Mouse (Mus musculus) liver, embryonic 15.5 days (tissue): ENCODE measurements around the gene Lrch1. TPM values are rescaled to one million over a fixed set of nuclear protein-coding genes. Genes with fewer than 3 reads are reported as not detected.
A peak's percentile ranks its signal among the peaks of the same experiment; 100 is the strongest.

Source experiments
- ATAC-seq: fragments of 200-750 bp; cut with Nextera tagmentation; 2 replicates; pipeline ENCODE4 v1.8.0; 2017; ENCODE audit warnings: moderate number of reproducible peaks, mild to moderate bottlenecking, moderate library complexity; ENCODE audit not compliant: insufficient read depth
- H3K27ac ChIP-seq: fragments of 300-500 bp; sonication (generic); replicated peaks from 2 replicates; pipeline ENCODE4 v1.5.1; 2015; ENCODE audit warnings: mild to moderate bottlenecking, inconsistent platforms
- H3K27me3 ChIP-seq: fragments of 300-500 bp; sonication (generic); 2 replicates; pipeline ENCODE4 v1.6.1; 2015; ENCODE audit warnings: mild to moderate bottlenecking, inconsistent platforms
- H3K36me3 ChIP-seq: fragments of 300-500 bp; sonication (generic); replicated peaks from 2 replicates; pipeline ENCODE4 v1.6.1; 2015; ENCODE audit warnings: moderate library complexity, mild to moderate bottlenecking, inconsistent platforms
- H3K4me1 ChIP-seq: fragments of 300-500 bp; sonication (generic); replicated peaks from 2 replicates; pipeline ENCODE4 v1.6.1; 2015; ENCODE audit warnings: inconsistent platforms
- H3K4me2 ChIP-seq: fragments of 300-500 bp; sonication (generic); 2 replicates; pipeline ENCODE4 v1.6.1; 2015; ENCODE audit warnings: moderate library complexity, mild to moderate bottlenecking, inconsistent platforms
- H3K4me3 ChIP-seq: fragments of 300-500 bp; sonication (generic); replicated peaks from 2 replicates; pipeline ENCODE4 v1.5.1; 2015; ENCODE audit warnings: mild to moderate bottlenecking, inconsistent platforms
- H3K9ac ChIP-seq: fragments of 300-500 bp; sonication (generic); 2 replicates; pipeline ENCODE4 v1.6.1; 2015; ENCODE audit warnings: moderate library complexity, mild to moderate bottlenecking, inconsistent platforms
- H3K9me3 ChIP-seq: fragments of 300-500 bp; sonication (generic); replicated peaks from 2 replicates; pipeline ENCODE4 v1.6.1; 2016; ENCODE audit warnings: inconsistent platforms
- WGBS: fragments of 180-500 bp; shearing (Covaris S2); methylation state at CpG from one replicate; pipeline ENCODE4 v1.1.7; 2015; ENCODE audit warnings: mixed read lengths; ENCODE audit not compliant: insufficient replicate concordance; 5-methylcytosine and 5-hydroxymethylcytosine counted together
- polyA plus RNA-seq: library from polyadenylated mRNA; unstranded; fragments of >200 nt; fragmentation: Nextera tagmentation; extraction: Ambion mirVana; gene quantifications from 2 replicates; pipeline ENCODE4 v1.2.1, GENCODE M21; 2015

The Lrch1 gene
- 4.4 and 4.5 TPM in 2 replicates for polyA plus RNA-seq

- peak within 1 kb of the TSS; percentile 87 for H3K27ac ChIP-seq
- H3K4me1 ChIP-seq = peaks cover 50% of the 10 kb centered on the region
- H3K9ac ChIP-seq = peak within 1 kb of the TSS; percentile 88
- H3K4me3 ChIP-seq = peak within 1 kb of the TSS; percentile 90
- no peaks in the 10 kb centered on the region; the same call in 1 of the 2 replicates for H3K27me3 ChIP-seq
- H3K9me3 ChIP-seq = no peaks in the 10 kb centered on the region
- ATAC-seq = peak; percentile 60
- H3K4me2 ChIP-seq = peak within 1 kb of the TSS; percentile 94
- no peaks in the 10 kb centered on the region for H3K36me3 ChIP-seq
- under 1% methylated on average over 64 of the region's 65 CpGs for WGBS
Observed at GRCm38 (mm10) chr14:74947376-74948013, at the start of gene Lrch1. Gene Lrch1 (minus strand): TSS chr14:74947876.

DNA sequence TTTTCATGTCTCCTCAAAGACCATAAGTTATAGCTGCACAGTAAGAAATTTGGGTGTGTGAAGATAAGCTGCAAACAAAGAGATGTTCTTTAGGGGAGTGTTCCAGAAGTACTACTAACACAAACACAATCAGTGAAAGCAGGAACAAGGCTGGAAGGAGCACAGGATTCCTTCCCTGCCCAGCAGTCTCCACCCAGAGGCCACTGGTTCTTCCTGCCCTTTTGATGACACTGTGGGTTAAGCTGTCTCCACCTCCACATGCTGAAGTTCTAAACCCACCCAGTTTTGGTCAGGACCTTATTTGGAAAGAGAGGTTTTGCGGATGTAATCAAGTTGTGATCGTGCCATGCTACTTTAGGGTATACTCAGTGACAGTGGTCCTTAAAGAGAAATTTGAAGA lies 49.4 kb upstream of the Lrch1 start:
- H3K36me3 ChIP-seq = no peaks in the 10 kb centered on the region
- no peak for ATAC-seq
- H3K9ac ChIP-seq = no peak overlapping the region
- H3K27ac ChIP-seq = no peak overlapping the region
- H3K4me1 ChIP-seq = no peaks in the 10 kb centered on the region
- H3K4me2 ChIP-seq = no peak overlapping the region
- H3K27me3 ChIP-seq = no peaks in the 10 kb centered on the region
- H3K4me3 ChIP-seq = no peak overlapping the region
- H3K9me3 ChIP-seq = no peaks in the 10 kb centered on the region
- 69% methylated on average over 2 of the region's 2 CpGs for WGBS

DNA sequence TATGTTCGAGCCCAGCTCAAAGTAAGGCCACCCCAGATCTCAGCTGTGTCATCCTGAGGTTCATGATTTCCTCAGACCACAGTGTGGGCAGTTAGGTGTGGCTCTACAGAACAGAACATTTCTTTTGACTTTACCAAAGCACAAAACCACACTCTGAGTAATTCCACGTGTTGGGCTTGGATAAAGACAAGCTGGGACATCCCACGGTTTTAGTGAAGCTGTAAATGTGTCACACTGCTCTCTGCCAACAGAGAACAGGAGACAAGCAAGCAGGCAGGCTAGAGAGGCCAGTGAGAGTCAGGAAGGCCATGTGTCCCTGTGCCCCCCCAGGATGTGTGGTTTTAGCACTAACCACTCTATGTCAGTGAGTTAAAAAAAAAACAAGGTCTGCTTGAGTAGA lies 48.9 kb upstream of the Lrch1 start:
- Histone ChIP-seq H3K4me1 (0 out of 2 replicates have a peak, but pooled peaks cover under 1% of the 10 kb centered on the region), H3K36me3 (no peaks in the 10 kb centered on the region), H3K9ac (no peak overlapping the region), H3K4me3 (no peak overlapping the region), H3K9me3 (no peaks in the 10 kb centered on the region), H3K27me3 (no peaks in the 10 kb centered on the region), H3K4me2 (no peak overlapping the region), H3K27ac (no peak overlapping the region)
- 17% methylated on average over 3 of the region's 3 CpGs for WGBS
- no peak for ATAC-seq

DNA sequence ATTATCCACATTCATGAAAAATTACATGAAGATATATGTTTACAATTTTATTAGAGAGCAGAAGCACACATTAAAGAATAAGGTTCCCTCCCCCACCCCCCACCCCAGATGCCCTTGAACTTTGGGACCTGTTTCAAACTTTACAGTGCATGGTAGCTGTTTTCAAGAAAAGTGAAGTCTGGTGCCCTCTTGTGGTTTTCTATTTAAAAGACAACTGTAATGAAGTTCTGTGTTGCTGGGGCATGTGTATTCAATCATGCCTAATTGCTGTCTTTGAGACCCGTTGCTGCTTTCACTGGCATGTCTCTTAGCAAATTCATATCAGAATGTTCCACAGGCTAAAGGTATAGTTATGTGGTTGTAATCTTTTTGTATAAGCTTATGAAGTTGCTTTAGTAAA lies 42.8 kb upstream of the Lrch1 start:
- no peak for ATAC-seq
- Histone ChIP-seq H3K9me3 (no peaks in the 10 kb centered on the region), H3K4me2 (no peak overlapping the region), H3K27me3 (no peaks in the 10 kb centered on the region), H3K4me1 (peaks cover 15% of the 10 kb centered on the region), H3K4me3 (no peak overlapping the region), H3K36me3 (no peaks in the 10 kb centered on the region), H3K9ac (no peak overlapping the region), H3K27ac (no peak overlapping the region)
- WGBS = 6% methylated on average over 1 of the region's 1 CpGs

DNA sequence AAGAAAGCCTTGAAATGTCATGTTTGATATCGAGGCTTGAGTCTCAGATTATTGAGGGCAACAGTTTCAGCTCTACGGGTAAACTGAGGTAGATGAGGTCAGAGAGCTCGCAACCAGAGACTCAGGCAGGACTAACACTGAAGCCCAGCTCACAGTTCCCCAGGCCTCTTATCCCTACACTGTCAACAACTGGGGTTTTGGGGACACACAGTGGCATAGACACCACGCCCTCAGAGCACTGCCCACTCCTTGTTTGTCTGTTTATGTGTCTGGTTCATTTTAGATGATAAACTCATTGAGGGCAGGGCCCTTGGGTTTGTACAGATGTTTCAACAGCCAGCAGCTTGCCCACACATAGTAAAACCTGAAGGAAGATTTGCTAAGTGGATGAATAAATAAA lies 42.2 kb upstream of the Lrch1 start:
- no peak for ATAC-seq
- no peaks in the 10 kb centered on the region for H3K9me3 ChIP-seq

GRCm38 (mm10) chr14:74989322-74989721 lies 41.6 kb upstream of the Lrch1 start:
- no peak for ATAC-seq
- Histone ChIP-seq H3K27ac (no peak overlapping the region), H3K4me1 (peaks cover 15% of the 10 kb centered on the region), H3K36me3 (no peaks in the 10 kb centered on the region), H3K4me3 (no peak overlapping the region), H3K4me2 (no peak overlapping the region), H3K9me3 (no peaks in the 10 kb centered on the region), H3K9ac (no peak overlapping the region), H3K27me3 (no peaks in the 10 kb centered on the region)
- 24% methylated on average over 4 of the region's 4 CpGs for WGBS

More for the DNA sequence above, 42.2 kb upstream of the Lrch1 start:
- WGBS = 61% methylated on average over 4 of the region's 4 CpGs
- Histone ChIP-seq H3K27me3 (no peaks in the 10 kb centered on the region), H3K27ac (no peak overlapping the region), H3K4me3 (no peak overlapping the region), H3K4me2 (no peak overlapping the region), H3K4me1 (peaks cover 15% of the 10 kb centered on the region), H3K36me3 (no peaks in the 10 kb centered on the region), H3K9ac (no peak overlapping the region)

- no peaks in the 10 kb centered on the region; the same call in 1 of the 2 replicates for H3K27me3 ChIP-seq
- H3K4me1 ChIP-seq = peaks cover 14% of the 10 kb centered on the region
- H3K9me3 ChIP-seq = no peaks in the 10 kb centered on the region
- no peak overlapping the region for H3K4me2 ChIP-seq
- no peak overlapping the region for H3K4me3 ChIP-seq
- no peaks in the 10 kb centered on the region for H3K36me3 ChIP-seq
- no peak overlapping the region for H3K27ac ChIP-seq
- 61% methylated on average over 3 of the region's 3 CpGs for WGBS
- no peak overlapping the region for H3K9ac ChIP-seq
- ATAC-seq = no peak
Observed at GRCm38 (mm10) chr14:74986527-74986926, 38.9 kb upstream of the Lrch1 start.

GRCm38 (mm10) chr14:74985658-74986057 lies 38.0 kb upstream of the Lrch1 start:
- no peaks in the 10 kb centered on the region for H3K9me3 ChIP-seq
- H3K27ac ChIP-seq = no peak overlapping the region
- no peak for ATAC-seq
- no peaks in the 10 kb centered on the region for H3K36me3 ChIP-seq
- H3K9ac ChIP-seq = no peak overlapping the region
- H3K4me2 ChIP-seq = no peak overlapping the region
- WGBS = 46% methylated on average over 4 of the region's 4 CpGs
- peaks cover 9% of the 10 kb centered on the region for H3K4me1 ChIP-seq
- no peaks in the 10 kb centered on the region; the same call in 1 of the 2 replicates for H3K27me3 ChIP-seq
- H3K4me3 ChIP-seq = no peak overlapping the region

- ATAC-seq = no peak
- H3K27me3 ChIP-seq = no peaks in the 10 kb centered on the region; the same call in 1 of the 2 replicates
- 56% methylated on average over 7 of the region's 7 CpGs for WGBS
Observed at GRCm38 (mm10) chr14:74984817-74985391, 37.2 kb upstream of the Lrch1 start.

GRCm38 (mm10) chr14:74983079-74983478 lies 35.4 kb upstream of the Lrch1 start:
- H3K9ac ChIP-seq = no peak overlapping the region
- H3K27ac ChIP-seq = no peak overlapping the region
- no peaks in the 10 kb centered on the region for H3K4me1 ChIP-seq
- WGBS = 41% methylated on average over 5 of the region's 5 CpGs
- H3K4me3 ChIP-seq = no peak overlapping the region
- no peaks in the 10 kb centered on the region for H3K36me3 ChIP-seq
- no peaks in the 10 kb centered on the region for H3K9me3 ChIP-seq
- no peak for ATAC-seq
- no peaks in the 10 kb centered on the region; the same call in 1 of the 2 replicates for H3K27me3 ChIP-seq
- H3K4me2 ChIP-seq = no peak overlapping the region

More at GRCm38 (mm10) chr14:74984817-74985391, 37.2 kb upstream of the Lrch1 start:
- no peak overlapping the region for H3K4me3 ChIP-seq
- H3K9ac ChIP-seq = no peak overlapping the region
- H3K36me3 ChIP-seq = no peaks in the 10 kb centered on the region
- peaks cover 6% of the 10 kb centered on the region for H3K4me1 ChIP-seq
- H3K9me3 ChIP-seq = no peaks in the 10 kb centered on the region
- H3K27ac ChIP-seq = no peak overlapping the region
- no peak overlapping the region for H3K4me2 ChIP-seq

- Histone ChIP-seq H3K9me3 (no peaks in the 10 kb centered on the region), H3K27me3 (peaks cover 10% of the 10 kb centered on the region), H3K4me1 (peaks cover 9% of the 10 kb centered on the region), H3K4me2 (no peak overlapping the region), H3K9ac (no peak overlapping the region), H3K36me3 (no peaks in the 10 kb centered on the region), H3K27ac (no peak overlapping the region), H3K4me3 (no peak overlapping the region)
- ATAC-seq = no peak
- 68% methylated on average over 3 of the region's 3 CpGs for WGBS
Observed at GRCm38 (mm10) chr14:74981016-74981415, 33.3 kb upstream of the Lrch1 start.
